Mouse (Mus musculus) megakaryocyte, embryonic 14.5 days (primary cell): Measurements from ENCODE around the gene Nrxn1.

ENCODE experiments used
- FLI1 ChIP-seq: IDR thresholded peaks from 2 replicates; pipeline ENCODE4 v1.6.1; 2012; ENCODE audit warnings: low read length, inconsistent platforms, mixed read lengths
- GATA1 ChIP-seq: IDR thresholded peaks from 3 replicates; pipeline ENCODE4 v1.6.1; 2012; ENCODE audit warnings: mixed read lengths, low read length, inconsistent platforms, borderline replicate concordance

DNA sequence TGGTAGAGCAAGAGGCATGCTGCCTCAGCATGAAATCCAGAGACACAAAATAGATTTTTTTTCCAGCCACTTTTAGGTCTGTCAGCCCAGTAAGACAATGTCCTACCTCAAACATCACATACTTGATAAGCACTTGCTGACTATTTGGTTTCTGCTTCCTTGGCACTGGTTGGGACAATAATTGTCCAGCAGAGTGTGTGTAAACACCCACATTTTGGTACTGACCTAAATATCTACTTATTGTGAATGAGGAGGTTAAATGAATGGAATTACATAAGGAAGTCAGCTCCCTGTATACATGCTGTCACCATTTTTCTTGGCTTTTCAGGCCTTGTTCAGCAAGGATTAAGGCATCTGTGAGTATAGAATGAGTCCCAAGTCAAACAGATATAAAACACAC, 649.8 kb downstream of the Nrxn1 start:
- no peak for TF ChIP-seq GATA1
- no peak for TF ChIP-seq FLI1
